Mouse (Mus musculus) cortical plate, adult 2 months (tissue): ENCODE measurements around the gene Dtd1.

Experiments used
- CTCF ChIP-seq: fragments of 200-500 bp; IDR thresholded peaks from 2 replicates; pipeline ENCODE4 v1.5.1; 2011; ENCODE audit warnings: mild to moderate bottlenecking, control low read depth, low read length; ENCODE audit not compliant: insufficient read depth; ENCODE audit errors: extremely low read depth
- POLR2A ChIP-seq: fragments of 200-500 bp; IDR thresholded peaks from 2 replicates; pipeline ENCODE4 v1.6.1; 2011; ENCODE audit warnings: mild to moderate bottlenecking, low read length, control low read depth; ENCODE audit not compliant: insufficient read depth; ENCODE audit errors: extremely low read depth

GRCm38 (mm10) chr2:144769556-144769955 lies 169.9 kb downstream of the Dtd1 start:
- no peak for TF ChIP-seq POLR2A
- no peak for TF ChIP-seq CTCF
